Mouse (Mus musculus) right cerebral cortex, postnatal 4 days (tissue): ENCODE results near the gene Epor.

Experiments
- DNase-seq: peaks from one replicate; pipeline ENCODE4 v3.0.0-alpha.2; 2022

Epor gene

GRCm38 (mm10) chr9:21963417-21963816 is at the start of gene Epor:
Gene Epor, minus strand, starts transcription at chr9:21963506.
- DNase-seq = no peak

DNA sequence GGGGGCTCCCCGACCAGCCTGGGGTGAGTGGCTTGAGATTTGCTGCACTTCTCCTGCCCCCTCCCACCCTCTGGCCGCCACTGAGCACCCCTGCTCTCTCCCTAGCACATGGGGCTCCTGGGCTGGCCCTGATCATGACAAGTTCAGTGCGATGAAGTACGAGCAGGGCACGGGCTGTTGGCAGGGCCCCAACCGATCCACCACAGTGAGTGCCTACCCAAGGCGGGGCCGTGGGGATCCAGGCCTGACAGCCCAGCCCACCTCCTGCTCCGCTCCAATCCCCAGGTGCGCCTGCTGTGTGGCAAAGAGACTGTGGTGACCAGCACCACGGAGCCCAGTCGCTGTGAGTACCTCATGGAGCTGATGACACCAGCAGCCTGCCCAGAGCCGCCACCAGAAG is 49.4 kb upstream of the Epor start:
- DNase-seq = peak; percentile 48

DNA sequence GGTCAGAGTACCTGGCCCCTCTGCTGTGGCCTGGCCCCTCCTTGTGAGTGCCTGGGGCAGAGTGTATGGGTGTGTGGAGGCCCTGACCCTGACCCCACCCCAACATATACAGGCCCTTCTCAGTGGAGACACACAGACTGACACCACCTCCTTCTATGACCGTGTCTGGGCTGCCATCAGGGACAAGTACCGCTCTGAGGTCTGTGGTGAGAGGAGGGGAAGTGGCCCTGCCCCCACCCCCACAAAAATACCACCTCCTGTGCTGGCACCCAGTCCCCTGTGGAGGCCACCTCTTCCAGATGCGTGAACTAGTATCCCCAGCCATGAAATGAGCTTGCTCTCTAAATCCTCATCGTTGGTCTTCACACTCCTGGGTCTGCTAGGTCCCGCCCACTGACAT is 47.7 kb upstream of the Epor start:
- no peak for DNase-seq

DNA sequence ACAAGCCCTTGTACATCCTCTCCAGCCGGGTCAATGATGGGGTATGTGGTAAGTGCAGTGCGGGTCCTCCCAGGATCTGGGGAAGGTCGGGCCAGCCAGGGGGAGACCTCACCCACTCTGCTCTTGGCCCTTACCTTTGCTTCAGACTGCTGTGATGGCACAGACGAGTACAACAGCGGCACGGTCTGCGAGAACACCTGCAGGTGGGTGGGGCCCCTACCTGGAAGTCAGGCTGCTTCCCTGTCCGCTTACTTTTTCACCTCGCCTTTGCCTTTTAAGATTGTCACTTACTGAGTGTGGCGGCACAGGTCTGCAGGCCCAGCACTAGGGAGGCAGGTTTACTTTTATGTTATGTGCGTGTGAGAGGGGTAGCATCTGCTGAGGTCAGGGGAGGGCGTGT is 41.2 kb upstream of the Epor start:
- no peak for DNase-seq

DNA sequence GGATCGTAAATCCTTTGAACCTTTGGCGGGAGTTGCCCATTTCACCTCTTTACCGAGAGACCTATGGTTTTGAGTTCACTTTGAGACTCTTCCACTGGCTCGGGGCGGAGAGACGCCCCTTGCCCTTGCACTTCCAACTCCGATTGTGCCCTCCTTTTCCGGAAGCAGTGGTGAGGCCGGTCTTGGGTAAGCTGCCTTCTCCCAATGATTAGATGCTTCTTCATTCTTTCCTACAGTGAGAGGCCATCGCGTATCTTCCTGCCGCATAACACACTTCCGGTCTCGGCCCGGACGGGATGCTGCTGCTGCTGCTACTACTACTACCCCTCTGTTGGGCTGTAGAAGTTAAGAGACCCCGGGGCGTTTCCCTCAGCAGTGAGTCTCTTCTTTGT is 39.9 kb upstream of the Epor start:
- peak; percentile 44 for DNase-seq

DNA sequence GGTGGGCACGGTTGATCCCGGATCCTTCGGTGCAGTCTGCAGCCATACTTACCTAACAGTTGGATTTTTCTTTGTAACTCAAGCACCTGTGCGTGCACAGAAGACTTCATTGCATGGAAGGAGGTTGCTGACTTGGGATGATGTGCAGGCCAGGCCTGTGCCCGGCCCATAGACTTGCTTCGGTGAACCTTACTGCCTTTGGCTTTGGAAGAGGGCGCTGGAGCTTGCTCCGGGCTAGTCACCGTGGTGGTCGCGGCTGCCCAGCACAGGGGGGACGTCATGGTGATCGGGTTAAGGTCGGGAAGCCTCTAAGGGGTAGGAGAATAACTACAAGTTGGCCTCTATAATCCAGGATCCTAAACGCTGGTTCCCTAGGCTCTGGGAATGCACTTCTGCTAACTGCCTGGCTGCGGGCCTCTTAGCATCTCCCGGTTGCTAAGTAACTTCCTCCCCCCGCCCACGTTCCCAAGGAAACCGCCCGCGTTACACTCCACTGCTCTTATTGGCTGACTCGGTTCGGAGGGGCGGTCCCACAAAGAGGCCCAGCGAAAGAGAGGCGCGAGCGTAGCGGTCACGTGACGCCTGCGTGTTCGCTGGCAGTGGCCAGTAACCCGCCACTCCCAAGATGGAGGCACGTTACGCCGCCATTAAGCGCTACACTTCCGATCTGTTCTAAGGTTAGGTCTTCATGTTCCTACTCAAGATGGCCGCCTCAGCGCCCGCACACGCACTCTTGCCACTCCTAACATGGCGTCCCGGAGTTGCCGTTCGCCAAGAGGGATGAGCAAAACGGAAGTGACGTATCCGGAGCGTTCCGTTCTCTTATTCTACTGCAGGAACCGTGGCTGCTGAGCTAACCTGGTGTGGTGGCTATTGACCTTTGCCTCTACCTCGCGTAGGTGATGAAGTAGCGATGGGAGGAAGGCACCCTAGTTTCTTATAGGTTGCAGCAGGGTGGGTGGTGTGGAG is 39.2 kb upstream of the Epor start, which contains the start of the genes Ccdc151 and Prkcsh:
TSS of gene Ccdc151 (minus strand) at position 441 of the 969 bp plus-strand sequence.
TSS of gene Prkcsh (plus strand) at position 613 of the 969 bp plus-strand sequence.
- peak; percentile 96 for DNase-seq

DNA sequence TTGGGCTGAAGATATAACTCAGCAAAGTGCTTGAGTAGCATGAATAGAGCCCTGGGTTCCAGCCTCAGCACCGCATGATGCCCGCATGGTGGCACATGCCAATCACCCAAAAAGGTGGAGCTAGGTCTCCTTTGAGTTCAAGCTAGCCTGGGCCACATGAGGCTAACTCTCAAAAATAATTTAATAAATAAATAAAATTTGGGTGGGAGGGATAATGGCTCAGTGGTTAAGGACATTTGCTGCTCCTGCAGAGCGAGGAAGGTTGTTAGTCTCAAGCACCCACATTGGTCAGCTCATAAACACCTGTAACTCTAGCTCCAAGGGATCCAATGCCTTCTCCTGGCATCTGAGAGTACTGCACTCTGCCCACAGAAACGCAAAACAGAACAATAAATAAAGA is 38.3 kb upstream of the Epor start:
- no peak for DNase-seq

DNA sequence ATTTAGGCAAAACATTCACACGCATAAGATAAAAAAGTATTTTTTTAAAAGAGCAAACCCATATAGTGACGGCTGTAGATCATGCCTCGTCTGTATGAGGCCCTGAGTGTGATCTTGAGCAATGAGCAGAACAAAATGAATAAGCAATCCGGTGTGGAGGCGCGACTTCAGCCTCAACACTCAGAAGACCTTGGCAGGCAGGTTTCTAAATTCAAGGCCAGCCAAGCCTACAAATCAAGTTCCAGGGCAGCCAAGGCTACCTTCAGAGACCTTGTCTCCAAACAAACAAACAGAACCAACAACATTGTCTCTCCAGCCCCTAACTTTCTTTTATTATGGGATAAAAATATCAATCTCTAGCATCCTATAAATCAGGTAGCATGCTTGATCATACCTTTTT is 37.0 kb upstream of the Epor start:
- no peak for DNase-seq

DNA sequence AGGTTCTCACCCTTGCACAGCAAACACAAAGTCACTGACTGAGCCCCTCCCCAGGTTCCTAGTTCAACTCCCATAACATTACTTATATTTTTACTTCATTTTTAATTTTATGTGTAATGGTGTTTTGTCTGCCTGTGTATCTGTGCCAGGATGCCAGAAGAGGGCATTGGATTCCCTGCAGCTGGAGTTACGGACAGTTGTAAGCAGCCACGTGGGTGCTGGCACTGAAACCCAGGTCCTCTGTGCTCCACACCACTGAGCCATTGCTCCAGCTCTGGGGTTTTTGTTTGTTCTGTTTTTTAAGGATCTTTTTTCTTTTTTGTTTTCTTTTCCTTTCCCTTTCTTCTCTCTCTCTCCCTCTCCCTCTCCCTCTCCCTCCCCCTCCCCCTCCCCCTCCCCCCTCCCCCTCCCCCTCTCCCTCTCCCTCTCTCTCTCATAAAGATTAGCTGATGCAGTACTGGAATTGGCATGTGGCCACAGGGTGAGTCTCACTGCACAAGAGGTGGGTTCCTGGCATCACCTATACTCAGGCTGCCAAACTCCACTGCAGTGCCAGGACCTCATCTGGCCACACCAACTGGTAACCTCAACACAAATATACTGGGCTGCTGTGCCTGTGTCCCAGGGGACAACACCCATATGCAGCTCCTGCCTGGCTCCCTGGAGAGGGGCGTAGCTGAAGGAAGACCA is 33.0 kb upstream of the Epor start:
- no peak for DNase-seq

GRCm38 (mm10) chr9:21992227-21992626 is 28.9 kb upstream of the Epor start:
- no peak for DNase-seq

- no peak for DNase-seq
Observed at GRCm38 (mm10) chr9:21989230-21990110, 26.2 kb upstream of the Epor start, which contains the start of gene Rgl3. Gene Rgl3, minus strand, starts transcription at chr9:21989446.

DNA sequence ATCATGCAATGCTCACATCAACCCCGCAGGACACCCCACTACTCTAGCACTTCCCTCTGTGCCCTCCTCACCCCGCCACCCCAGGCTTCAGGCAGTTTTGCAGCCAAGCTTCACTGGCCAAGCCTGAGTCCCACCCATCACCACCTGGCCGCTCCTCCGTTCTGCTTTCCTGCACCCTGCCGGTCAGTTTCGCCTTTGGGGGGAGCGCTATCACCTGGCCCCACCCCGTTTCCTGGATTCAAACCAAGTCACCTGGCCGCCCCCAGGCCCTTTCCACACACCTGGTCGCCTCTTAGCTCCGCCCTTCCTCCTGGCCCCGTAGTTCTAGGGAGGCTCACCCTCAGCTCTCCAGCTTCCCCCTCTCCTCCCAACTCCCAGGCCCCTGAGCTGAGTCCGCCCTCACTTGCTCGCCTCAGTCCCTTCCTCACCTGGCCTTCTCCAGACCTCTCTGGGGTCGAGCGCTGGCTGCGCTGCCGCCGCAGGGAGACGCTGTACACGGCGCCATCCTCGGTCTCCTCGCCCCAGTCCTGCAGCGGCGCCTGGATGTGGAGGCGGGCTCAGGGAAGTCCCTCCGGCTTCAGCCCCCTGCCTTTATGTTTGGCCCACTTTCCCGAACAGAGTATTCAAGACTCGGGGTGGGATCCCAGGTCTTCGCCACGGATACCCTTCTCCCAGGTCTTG is 25.3 kb upstream of the Epor start:
- DNase-seq = no peak

DNA sequence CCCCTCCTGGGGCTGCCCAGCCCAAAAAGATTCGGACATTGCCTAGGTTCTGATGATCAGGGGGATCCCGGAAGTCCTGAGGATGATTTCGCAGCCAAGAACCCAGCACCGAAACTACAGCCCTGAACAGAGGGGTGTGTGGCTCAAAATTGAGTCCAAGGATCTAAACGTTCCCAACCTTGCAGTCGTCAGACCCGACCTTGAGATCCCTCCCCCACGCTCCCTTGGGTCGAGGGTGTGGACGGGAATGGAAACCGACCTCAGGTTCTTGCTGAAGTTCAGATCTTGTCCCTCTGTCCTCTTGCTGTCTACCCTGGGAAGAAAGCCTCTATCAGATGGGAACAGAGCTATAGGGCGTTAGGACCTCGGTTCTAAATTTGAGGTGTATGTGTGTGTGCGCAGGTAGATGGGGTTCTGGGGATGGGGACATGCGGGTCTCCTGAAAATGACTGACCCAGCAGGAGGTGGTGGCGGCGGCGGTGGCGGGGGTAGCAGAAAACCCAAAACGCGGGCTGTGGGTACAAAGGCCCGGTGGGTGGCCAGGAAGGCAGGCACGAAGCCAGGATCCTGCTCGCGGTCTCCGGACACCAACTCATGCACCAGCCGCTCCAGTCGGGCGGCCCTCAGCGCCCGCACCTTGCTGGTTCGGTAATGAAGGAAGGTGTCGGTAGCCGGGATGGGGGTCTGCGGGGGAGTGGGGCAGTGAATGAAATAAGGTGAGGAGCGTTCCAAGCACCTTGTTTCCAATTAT is 24.5 kb upstream of the Epor start:
- no peak for DNase-seq

- no peak for DNase-seq
Observed at GRCm38 (mm10) chr9:21983911-21984310, 20.6 kb upstream of the Epor start.

DNA sequence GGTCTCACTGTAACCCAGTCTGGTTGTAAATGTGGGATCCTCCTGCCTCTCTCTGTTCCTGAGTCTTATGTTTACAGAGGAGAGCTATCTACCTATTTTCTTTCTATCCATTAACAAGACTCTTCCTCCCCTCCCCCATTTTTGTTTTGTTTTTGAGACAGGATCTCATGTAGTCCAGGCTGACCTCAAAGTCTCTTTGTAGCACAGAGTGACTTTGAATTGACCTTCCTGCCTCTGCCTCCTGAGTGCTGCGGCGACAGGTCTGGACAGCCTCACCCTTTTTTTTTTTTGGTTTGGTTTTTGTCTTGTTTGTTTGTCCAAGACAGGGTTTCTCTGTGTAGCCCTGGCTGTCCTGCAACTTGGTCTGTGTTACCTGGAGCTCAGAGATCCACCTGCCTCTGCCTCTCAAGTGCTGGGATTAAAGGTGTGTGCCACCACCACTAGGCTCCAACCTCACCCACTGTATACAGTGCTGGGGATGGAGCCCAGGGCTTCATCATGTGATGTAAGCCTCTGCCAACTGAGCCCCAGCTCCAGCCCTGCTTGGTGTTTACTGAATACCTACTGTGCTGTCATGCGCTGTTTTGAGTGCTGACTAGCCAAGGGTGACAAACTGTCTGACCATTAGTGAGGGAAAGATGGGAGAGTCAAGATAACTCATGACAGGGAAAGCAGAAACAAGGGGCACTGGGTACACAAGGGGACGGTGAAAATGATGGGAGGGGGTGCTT is 15.3 kb upstream of the Epor start:
- DNase-seq = no peak

DNA sequence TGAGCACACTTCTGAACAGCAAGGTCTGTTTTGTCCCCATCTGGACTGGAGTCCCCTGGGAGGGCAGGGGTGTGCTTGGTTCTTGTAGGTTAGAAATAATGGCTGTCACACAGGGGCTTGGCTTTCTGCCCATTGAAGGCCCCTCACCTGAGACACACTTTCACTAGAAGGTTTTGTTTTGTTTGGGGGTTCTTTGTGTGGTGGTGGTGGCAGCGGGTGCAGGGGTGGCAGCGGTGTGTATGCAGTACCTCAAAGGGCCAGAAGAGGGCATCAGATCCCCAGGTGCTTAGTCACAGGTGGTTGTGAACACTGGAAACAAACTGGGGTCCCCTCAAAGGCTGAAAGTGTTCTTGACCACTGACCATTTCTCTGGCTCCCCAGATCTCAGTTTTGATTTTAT is 14.7 kb upstream of the Epor start:
- no peak for DNase-seq

GRCm38 (mm10) chr9:21977331-21977730 is 14.0 kb upstream of the Epor start:
- no peak for DNase-seq

DNA sequence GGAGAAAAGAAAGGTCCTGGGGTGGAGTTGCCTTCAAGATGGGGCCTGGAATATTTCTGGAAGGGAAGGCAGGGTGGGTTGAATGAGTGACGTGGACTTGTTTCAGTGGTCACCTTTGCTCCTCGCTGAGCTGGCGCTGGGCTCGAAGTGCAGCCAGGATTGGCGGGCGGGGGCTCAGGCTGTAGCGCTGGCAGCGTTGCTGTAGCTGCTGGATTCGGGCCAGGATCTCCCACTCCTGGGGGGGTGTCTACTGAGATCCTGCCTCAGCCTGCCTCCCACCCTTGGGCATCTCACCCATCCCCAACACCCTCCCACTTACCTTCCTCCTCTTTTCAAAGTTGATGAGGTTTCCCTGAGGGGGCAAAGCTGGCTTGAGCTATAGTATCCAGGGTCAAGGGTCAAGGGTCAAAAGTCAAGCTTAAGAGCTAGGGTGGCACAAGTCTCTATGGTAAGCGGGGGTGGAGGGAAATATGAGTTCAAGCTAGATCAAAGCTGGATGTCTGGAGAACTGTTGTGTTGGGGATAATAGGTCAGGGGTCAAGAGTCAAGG is 13.4 kb upstream of the Epor start:
- no peak for DNase-seq

DNA sequence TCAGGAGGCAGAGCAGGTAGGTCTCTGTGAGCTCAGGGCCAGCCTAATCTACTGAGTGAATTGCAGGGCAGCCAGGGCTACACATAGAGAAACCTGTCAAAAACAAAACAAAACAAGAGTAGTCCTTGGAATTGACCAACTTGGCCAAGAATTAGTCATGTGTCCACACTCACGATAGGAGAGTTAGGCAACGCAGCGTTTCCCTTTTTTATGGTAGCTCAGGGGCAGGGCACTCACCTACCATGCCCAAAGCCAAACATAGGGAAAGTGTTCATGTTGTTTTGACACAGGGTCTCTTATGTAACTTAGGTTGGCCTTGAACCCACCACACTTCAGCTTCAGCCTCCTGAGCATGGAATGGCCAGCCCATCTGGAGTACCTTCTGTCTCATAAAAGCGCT is 6.0 kb upstream of the Epor start:
- no peak for DNase-seq

DNA sequence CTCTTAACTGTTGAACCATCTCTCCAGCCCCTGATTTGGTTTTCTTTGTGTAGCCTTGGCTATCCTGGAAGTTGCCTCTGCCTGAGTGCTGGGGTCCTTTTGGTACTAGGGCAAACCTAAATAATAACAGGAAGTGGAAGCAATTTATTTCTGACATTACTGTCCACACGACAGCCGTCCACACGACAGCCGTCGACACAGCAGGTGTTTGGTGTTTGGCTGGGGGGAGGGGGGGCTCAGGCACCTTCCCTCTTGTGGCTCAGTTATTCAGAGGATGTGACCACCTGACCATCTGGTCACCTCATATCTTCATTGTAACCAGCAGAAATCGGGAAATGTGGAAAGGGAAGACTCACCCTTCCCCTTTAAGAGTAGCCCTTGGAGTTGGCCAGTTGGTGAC is 5.6 kb upstream of the Epor start:
- no peak for DNase-seq
